Mouse (Mus musculus) lung, adult 2 months (tissue): ENCODE measurements at regions not wholly inside any gene's neighbourhood (a gene's known extent, or its start where the extent isn't known, plus 50 kb on each side); places are given as distances from the start of the nearest gene placed in this dataset.

Experiments used
- CTCF ChIP-seq: fragments of 200-500 bp; IDR thresholded peaks from 2 replicates; pipeline ENCODE4 v1.5.1; 2011; ENCODE audit warnings: mild to moderate bottlenecking, low read length, control low read depth; ENCODE audit not compliant: insufficient read depth
- POLR2A ChIP-seq: fragments of 200-500 bp; IDR thresholded peaks from 2 replicates; pipeline ENCODE4 v1.6.1; 2011; ENCODE audit warnings: low read depth, mild to moderate bottlenecking, control low read depth, low read length, borderline replicate concordance; ENCODE audit errors: extremely low read depth

DNA sequence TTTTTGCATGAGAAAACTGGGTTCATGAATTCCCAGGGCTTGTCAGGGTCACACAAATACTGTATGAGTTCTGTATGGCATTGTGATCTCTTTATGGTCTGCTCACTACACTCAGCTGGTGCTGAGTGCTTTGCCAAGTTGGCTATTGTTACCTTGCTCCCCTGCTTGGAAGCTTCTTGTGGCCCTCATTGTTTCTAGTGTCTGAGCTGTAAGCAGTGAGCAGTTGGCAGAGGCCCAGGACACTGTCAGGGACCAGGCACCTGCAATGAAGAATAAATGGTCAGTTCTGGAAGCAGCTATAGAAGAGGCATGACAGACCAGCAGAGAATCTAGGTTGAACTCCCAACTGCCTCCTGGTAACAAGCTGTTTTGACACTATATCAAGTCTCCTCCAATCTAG lies 677.4 kb downstream of the Nedd1 start:
- no peak for TF ChIP-seq POLR2A
- no peak for TF ChIP-seq CTCF
